Mouse (Mus musculus) lung, adult 2 months (tissue): ENCODE measurements around the gene Actr2.

Experiments used
- CTCF ChIP-seq: fragments of 200-500 bp; IDR thresholded peaks from 2 replicates; pipeline ENCODE4 v1.5.1; 2011; ENCODE audit warnings: mild to moderate bottlenecking, low read length, control low read depth; ENCODE audit not compliant: insufficient read depth
- POLR2A ChIP-seq: fragments of 200-500 bp; IDR thresholded peaks from 2 replicates; pipeline ENCODE4 v1.6.1; 2011; ENCODE audit warnings: low read depth, mild to moderate bottlenecking, control low read depth, low read length, borderline replicate concordance; ENCODE audit errors: extremely low read depth

DNA sequence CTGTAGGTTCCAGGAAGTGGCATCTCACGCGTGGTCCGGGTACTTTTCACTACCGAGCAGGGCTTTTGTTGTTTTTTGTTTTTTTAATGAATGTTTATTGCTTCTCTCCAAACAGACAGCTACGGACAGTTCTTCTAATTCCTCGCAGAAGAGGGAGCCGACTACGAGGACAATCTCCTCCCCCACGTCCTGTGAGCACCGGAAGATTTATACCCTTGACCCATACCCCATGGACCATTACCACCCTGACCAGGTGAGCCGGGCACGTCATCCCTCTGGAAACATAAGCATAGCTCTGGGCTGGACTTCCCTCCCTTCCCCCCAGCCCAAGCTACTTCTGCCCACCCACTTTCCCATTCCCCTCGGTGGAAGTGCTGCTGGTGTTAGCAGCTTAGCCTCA is 94.8 kb downstream of the Actr2 start:
- TF ChIP-seq POLR2A (no peak), CTCF (no peak)
